Mouse (Mus musculus) thymus, postnatal 36 days (tissue): ENCODE measurements around the gene Med15.
"Not testable (repeated sequence)": the region's sequence is repeated elsewhere in the genome, so short reads cannot be mapped to it uniquely, and the experiment has no call there.

Experiments
- DNase-seq, 2 experiments: peaks; one replicate each; pipeline ENCODE4 v3.0.0; 2022; ENCODE audit warnings: mixed read lengths in 2 of 2

The Med15 gene

GRCm38 (mm10) chr16:17614740-17615139, 118.0 kb downstream of the Med15 start:
- not testable (repeated sequence) for DNase-seq

GRCm38 (mm10) chr16:17611383-17611782, 121.3 kb downstream of the Med15 start:
- DNase-seq = no peak

GRCm38 (mm10) chr16:17605684-17606083, 127.0 kb downstream of the Med15 start:
- no peak for DNase-seq

- no peak for DNase-seq
Observed at GRCm38 (mm10) chr16:17604941-17605340, 127.8 kb downstream of the Med15 start.
